Mouse (Mus musculus) C2C12 (cell line): ENCODE results near the gene Erich2.

Source experiments
- CTCF ChIP-seq: IDR thresholded peaks from one replicate; pipeline ENCODE4 v1.5.1; 2011; ENCODE audit not compliant: control insufficient read depth, insufficient read depth, insufficient read length
- FOSL1 ChIP-seq: IDR thresholded peaks from one replicate; pipeline ENCODE4 v1.8.0; 2011; ENCODE audit warnings: mild to moderate bottlenecking, low read length; ENCODE audit not compliant: poor library complexity, insufficient read depth, severe bottlenecking
- MAX ChIP-seq: IDR thresholded peaks from one replicate; pipeline ENCODE4 v1.6.1; 2011; ENCODE audit warnings: mild to moderate bottlenecking, control low read depth
- MYOG ChIP-seq: IDR thresholded peaks from one replicate; pipeline ENCODE4 v1.6.1; 2011; ENCODE audit not compliant: control insufficient read depth, insufficient read length; ENCODE audit errors: extremely low read depth

- no peak for TF ChIP-seq CTCF
- no peak for TF ChIP-seq MAX
- no peak for TF ChIP-seq FOSL1
- no peak for TF ChIP-seq MYOG
Measured at GRCm38 (mm10) chr2:70566603-70566981, 58.0 kb downstream of the Erich2 start.
